Mouse (Mus musculus) liver, postnatal 0 days (tissue): ENCODE measurements at regions not wholly inside any gene's neighbourhood (a gene's known extent, or its start where the extent isn't known, plus 50 kb on each side); places are given as distances from the start of the nearest gene placed in this dataset.

Experiments used
- CTCF ChIP-seq: sonication (generic); IDR thresholded peaks from 2 replicates; pipeline ENCODE4 v1.5.1; 2016; ENCODE audit warnings: antibody characterized with exemption, low read depth
- EP300 ChIP-seq: IDR thresholded peaks from 2 replicates; pipeline ENCODE4 v1.6.1; 2016; ENCODE audit warnings: antibody characterized with exemption, low read depth, mild to moderate bottlenecking

DNA sequence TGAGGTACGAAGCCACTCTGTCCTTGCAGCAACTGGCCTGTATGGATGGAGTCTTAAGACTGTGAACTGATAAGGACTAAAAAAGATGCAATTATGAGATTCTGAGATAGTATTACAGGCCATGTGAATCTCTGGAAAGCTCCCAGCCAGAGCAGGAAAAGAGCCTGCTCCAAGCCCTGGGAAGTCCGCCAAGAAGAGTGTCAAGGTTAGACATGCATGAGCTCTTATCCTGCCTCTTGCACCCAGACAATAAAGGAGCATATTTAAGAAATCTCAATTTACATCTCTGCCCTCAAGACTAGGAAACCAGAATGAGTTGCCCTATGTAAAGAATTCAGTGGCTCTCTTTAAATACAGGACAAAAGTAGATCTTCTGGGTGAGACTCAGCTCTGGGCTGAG, 90.8 kb upstream of the Tac1 start:
- TF ChIP-seq CTCF (no peak), EP300 (no peak)
